Mouse (Mus musculus): ENCODE results near the gene Gm49601. TPM values are rescaled to one million over a fixed set of nuclear protein-coding genes. Genes with fewer than 3 reads are reported as not detected.

Gene Gm49601
- polyA plus RNA-seq, 1 experiment from 2014 or later, result not detected

DNA sequence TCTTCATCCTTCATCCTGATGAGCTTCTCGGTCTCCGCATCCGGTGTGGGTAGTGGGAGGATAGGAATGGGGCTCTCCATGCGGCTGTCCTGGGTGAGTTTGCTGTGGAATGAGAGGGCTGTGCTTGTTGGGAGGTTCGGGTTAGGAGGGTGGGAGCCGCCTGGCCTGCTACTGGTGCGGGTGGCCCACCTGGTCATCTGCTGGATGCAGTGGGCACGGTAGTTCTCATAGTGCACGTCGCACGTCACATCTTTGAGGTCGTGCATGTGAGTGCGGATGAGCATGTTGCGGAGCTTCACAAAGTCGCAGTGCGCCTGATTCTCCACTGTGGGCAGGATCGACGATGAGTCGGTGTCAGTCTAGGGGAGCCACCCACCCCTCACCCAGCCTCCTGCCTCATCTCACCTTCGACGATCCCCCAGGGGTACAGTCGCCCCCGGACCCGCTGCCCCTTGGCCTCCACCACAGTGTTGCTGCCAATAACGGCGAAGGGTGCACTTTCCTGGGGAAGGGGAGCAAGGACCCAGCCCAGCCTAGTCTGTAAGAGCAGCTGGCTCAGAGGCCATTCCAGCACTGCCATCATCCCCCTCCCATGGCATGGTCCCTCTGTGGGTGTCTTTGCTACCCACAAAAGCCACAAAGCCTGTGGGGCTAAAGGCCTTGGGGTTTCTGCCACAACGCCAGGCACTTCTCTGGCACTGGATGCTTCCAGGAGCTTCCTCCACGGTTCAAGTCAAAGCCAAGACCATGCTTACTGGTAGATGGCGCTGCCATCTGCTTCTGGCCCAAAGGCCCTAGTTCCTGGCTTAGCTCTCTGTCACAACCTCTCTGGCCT, 3.1 kb downstream of the Gm49601 start:
- Histone ChIP-seq H3K36me3 (replicated peaks; ENCODE audit: insufficient read depth, low read length) (no peaks in the 10 kb centered on the region; the same call in 1 of the 2 replicates), H3K4me3 (ENCODE audit: low read depth, low read length) (no peak overlapping the region), H3K27ac (ENCODE audit: low read depth) (no peak overlapping the region), H3K27me3 (ENCODE audit: insufficient read depth, low read length) (peaks cover 96% of the 10 kb centered on the region), H3K4me1 (ENCODE audit: insufficient read depth) (peaks cover 9% of the 10 kb centered on the region), H3K9ac (replicated peaks) (no peak overlapping the region), H3K4me2 (ENCODE audit: low read depth, low read length) (no peak overlapping the region), H3K9me3 (ENCODE audit: low read length) (no peaks in the 10 kb centered on the region)
- 36% methylated on average over 29 of the region's 29 CpGs for WGBS (ENCODE audit: insufficient replicate concordance)
- TF ChIP-seq CTCF (IDR thresholded peaks at IDR 0.05; ENCODE audit: low read depth) (no peak; the same call in 1 of the 2 replicates), EP300 (IDR thresholded peaks at IDR 0.05; ENCODE audit: low read depth) (no peak)
- ATAC-seq, result no peak
- DNase-seq, result no peak

DNA sequence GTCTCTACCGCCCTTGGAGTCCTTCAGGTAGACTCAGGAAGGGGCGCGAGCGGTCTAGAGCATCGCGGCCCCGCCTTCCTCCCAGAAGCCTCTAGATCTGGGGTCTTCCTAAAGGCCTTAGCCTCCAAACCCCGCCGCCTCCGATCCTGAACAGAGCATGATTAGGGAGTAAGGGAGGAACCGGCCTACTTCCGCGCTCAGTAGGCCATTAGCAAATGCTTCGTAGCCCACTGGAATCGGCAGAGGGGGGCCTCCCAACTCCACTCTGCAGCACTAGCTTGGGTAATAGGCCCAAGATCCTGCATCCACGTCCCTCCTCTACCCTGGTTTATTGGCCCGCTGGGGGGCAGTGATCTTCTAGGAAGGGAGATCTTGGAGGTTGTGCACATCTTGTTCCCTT, 4.2 kb downstream of the Gm49601 start, which contains the start of gene Gp1bb:
Gp1bb (minus strand) TSS at position 385 of the 400 bp plus-strand sequence.
- Histone ChIP-seq H3K9me3 (ENCODE audit: low read length) (no peaks in the 10 kb centered on the region), H3K27ac (ENCODE audit: low read depth) (no peak within 1 kb of the TSS), H3K36me3 (replicated peaks; ENCODE audit: insufficient read depth, low read length) (no peaks in the 10 kb centered on the region; the same call in 1 of the 2 replicates), H3K9ac (replicated peaks) (no peak within 1 kb of the TSS), H3K27me3 (ENCODE audit: insufficient read depth, low read length) (peaks cover 88% of the 10 kb centered on the region), H3K4me1 (ENCODE audit: insufficient read depth) (peaks cover 13% of the 10 kb centered on the region), H3K4me2 (ENCODE audit: low read depth, low read length) (peak within 1 kb of the TSS; percentile 67), H3K4me3 (ENCODE audit: low read depth, low read length) (peak within 1 kb of the TSS; percentile 40; the same call in 1 of the 2 replicates)
- ATAC-seq (no peak), DNase-seq (no peak)
- 7% methylated on average over 17 of the region's 17 CpGs for WGBS (ENCODE audit: insufficient replicate concordance)
- TF ChIP-seq CTCF (IDR thresholded peaks at IDR 0.05; ENCODE audit: low read depth) (no peak), EP300 (IDR thresholded peaks at IDR 0.05; ENCODE audit: low read depth) (no peak)

DNA sequence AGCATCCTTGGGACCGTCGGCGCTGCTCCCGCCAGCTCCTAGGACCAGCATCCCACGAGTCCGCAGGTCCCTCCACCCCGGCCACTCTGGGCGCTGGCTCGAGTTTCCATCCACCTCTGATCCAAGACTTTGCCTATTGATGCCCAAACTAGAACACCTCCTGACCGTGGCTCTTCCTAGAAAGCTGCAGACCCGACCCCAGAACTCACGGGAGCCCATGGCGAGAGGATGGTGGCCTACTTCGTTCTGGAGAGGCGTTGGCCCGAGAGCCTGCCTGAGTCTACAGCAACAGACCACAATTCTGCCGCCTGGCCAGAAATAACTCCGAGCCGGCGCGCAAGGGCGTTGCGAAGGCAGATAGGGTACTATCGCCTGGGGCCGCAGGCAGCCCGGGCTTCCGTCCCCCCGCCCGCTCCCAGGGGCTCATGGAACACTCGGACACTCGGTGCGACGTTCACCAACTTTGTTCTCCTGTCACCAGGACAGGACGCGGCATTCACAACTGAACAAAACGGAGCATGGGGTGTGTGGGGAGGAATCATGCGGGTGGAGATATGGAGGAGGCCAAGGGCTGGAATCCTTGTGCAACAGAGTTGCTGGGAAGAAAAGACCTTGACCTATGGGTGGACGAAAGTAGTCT, 4.7 kb downstream of the Gm49601 start:
- H3K4me3 ChIP-seq (ENCODE audit: low read depth, low read length), result peak overlapping the region; percentile 40

DNA sequence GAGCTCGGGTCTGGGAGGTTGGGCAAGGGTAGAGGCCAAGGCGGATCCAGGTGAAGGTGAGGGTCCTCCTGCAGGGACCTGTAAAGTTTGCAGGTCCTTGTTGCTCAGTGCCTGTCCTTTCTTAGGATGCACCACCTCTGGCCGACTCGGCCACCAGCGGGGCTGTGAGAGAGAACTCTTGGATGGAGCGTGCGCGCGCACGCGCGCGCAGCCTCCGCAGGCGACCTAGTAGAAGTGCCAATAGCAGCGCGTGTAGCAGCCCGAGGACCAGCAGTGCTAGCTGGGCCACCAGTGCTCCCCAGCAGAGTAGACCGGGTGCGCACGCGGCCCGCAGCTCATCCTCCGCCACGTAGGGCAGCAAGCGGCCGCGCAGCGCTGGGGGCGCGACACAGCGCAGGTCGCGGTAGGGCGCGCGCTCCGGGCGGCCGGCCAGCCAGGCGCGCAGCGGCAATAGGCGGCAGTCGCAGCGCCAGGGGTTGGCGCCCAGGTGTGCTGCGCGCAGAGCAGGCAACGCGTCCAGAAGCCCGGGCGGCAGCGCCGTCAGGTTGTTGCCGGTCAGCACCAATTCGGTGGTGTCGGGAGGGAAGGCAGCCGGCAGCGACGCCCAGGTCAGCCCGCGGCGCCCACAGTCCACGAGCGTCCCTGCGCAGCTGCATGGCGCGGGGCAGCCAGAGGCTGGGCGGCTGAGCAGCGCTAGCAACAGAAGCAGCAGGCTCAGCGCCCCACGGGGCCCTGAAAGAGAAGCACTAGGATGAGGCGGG, 5.4 kb downstream of the Gm49601 start:
- peak overlapping the region; percentile 40 for H3K4me3 ChIP-seq (ENCODE audit: low read depth, low read length)
- TF ChIP-seq EP300 (IDR thresholded peaks at IDR 0.05; ENCODE audit: low read depth) (no peak), CTCF (IDR thresholded peaks at IDR 0.05; ENCODE audit: low read depth) (no peak)
- H3K9ac ChIP-seq (replicated peaks), result no peak overlapping the region
- DNase-seq (no peak), ATAC-seq (no peak)
- no peaks in the 10 kb centered on the region for H3K9me3 ChIP-seq (ENCODE audit: low read length)
- no peaks in the 10 kb centered on the region; the same call in 1 of the 2 replicates for H3K36me3 ChIP-seq (replicated peaks; ENCODE audit: insufficient read depth, low read length)
- H3K27ac ChIP-seq (ENCODE audit: low read depth), result no peak overlapping the region
- H3K4me1 ChIP-seq (ENCODE audit: insufficient read depth), result peaks cover 6% of the 10 kb centered on the region
- peak overlapping the region; percentile 67 for H3K4me2 ChIP-seq (ENCODE audit: low read depth, low read length)
- WGBS (ENCODE audit: insufficient replicate concordance), result 2% methylated on average over 59 of the region's 74 CpGs
- peaks cover 88% of the 10 kb centered on the region for H3K27me3 ChIP-seq (ENCODE audit: insufficient read depth, low read length)

More for the DNA sequence above, 4.7 kb downstream of the Gm49601 start:
- peak overlapping the region; percentile 67 for H3K4me2 ChIP-seq (ENCODE audit: low read depth, low read length)
- H3K36me3 ChIP-seq (replicated peaks; ENCODE audit: insufficient read depth, low read length), result no peaks in the 10 kb centered on the region; the same call in 1 of the 2 replicates
- H3K9me3 ChIP-seq (ENCODE audit: low read length), result no peaks in the 10 kb centered on the region
- H3K9ac ChIP-seq (replicated peaks), result no peak overlapping the region
- ATAC-seq, result no peak
- H3K27me3 ChIP-seq (ENCODE audit: insufficient read depth, low read length), result peaks cover 91% of the 10 kb centered on the region
- no peak overlapping the region for H3K27ac ChIP-seq (ENCODE audit: low read depth)
- TF ChIP-seq CTCF (IDR thresholded peaks at IDR 0.05; ENCODE audit: low read depth) (no peak), EP300 (IDR thresholded peaks at IDR 0.05; ENCODE audit: low read depth) (no peak)
- WGBS (ENCODE audit: insufficient replicate concordance), result 3% methylated on average over 38 of the region's 38 CpGs
- H3K4me1 ChIP-seq (ENCODE audit: insufficient read depth), result peaks cover 13% of the 10 kb centered on the region
- DNase-seq, result no peak

DNA sequence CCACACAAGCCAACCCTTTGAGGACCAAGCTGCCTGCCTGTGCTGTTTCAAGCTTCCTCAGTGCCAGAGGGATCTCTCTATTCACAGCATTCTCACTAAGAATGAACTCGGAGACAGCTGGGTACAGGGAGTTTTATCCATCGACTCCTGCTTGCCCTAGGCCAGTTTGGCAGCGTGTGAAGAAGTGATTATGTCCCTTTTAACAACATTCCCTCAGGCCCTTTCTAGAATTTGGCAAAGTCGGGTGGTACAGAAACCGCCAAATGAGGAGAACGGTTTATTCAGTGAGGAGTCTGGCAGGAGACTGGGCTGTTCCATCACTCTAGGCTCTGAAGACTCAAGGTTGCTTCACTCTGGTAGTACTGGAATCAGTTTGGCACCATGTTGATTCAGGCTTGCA, 6.0 kb downstream of the Gm49601 start:
- Histone ChIP-seq H3K4me2 (ENCODE audit: low read depth, low read length) (0 out of 2 replicates have a peak overlapping the region, but pooled peaks have one; percentile 67), H3K4me3 (ENCODE audit: low read depth, low read length) (peak overlapping the region; percentile 40; the same call in 1 of the 2 replicates), H3K27me3 (ENCODE audit: insufficient read depth, low read length) (peaks cover 82% of the 10 kb centered on the region), H3K9ac (replicated peaks) (no peak overlapping the region), H3K9me3 (ENCODE audit: low read length) (no peaks in the 10 kb centered on the region), H3K36me3 (replicated peaks; ENCODE audit: insufficient read depth, low read length) (no peaks in the 10 kb centered on the region; the same call in 1 of the 2 replicates), H3K27ac (ENCODE audit: low read depth) (no peak overlapping the region), H3K4me1 (ENCODE audit: insufficient read depth) (peaks cover 4% of the 10 kb centered on the region; the same call in 1 of the 2 replicates)
- TF ChIP-seq EP300 (IDR thresholded peaks at IDR 0.05; ENCODE audit: low read depth) (no peak), CTCF (IDR thresholded peaks at IDR 0.05; ENCODE audit: low read depth) (no peak)
- WGBS (ENCODE audit: insufficient replicate concordance), result 39% methylated on average over 6 of the region's 6 CpGs
- no peak for DNase-seq
- no peak for ATAC-seq

All from liver, postnatal 0 days (tissue).